Mouse (Mus musculus): Measurements from ENCODE around the gene Dnase1. TPM values are rescaled to one million over a fixed set of nuclear protein-coding genes. Genes with fewer than 3 reads are reported as not detected.
A peak's percentile ranks its signal among the peaks of the same experiment; 100 is the strongest.

Gene Dnase1
- polyA plus RNA-seq, 1 experiment from 2014 or later: 3.5 TPM

DNA sequence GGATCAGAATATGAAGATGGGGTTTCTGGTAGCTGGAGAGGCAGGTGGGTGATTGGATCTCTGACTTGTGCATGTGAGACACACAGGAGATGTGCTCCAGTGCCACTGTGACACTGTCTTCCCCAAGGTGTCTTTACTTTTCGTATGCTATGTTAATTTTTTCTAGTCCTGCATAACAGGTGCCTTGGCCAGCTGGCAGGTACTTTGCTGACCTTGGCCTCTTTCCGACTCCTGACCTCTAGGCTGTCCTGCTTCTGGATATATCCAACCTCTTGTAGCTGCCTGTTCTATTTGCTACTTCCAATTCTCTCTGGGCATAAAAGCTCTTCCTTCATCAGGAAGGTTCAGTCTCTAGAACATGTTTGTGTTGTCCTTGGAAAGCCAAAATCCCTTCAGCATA is 1.2 kb upstream of the Dnase1 start:
- Histone ChIP-seq H3K9me3 (replicated peaks; ENCODE audit: control insufficient read depth, low read length) (no peaks in the 10 kb centered on the region), H3K27ac (ENCODE audit: low read length) (no peak overlapping the region), H3K27me3 (ENCODE audit: control insufficient read depth, insufficient read depth, low read length) (no peaks in the 10 kb centered on the region), H3K4me1 (ENCODE audit: control insufficient read depth, insufficient read depth, low read length) (0 out of 2 replicates have a peak, but pooled peaks cover 4% of the 10 kb centered on the region), H3K9ac (ENCODE audit: low read length) (no peak overlapping the region), H3K4me3 (ENCODE audit: low read length) (no peak overlapping the region), H3K4me2 (ENCODE audit: low read depth, low read length) (no peak overlapping the region), H3K36me3 (ENCODE audit: control insufficient read depth, insufficient read depth) (peaks cover 28% of the 10 kb centered on the region)
- WGBS: 86% methylated on average over 2 of the region's 2 CpGs
- ATAC-seq (replicated peaks; ENCODE audit: extremely low read depth, insufficient read depth, low FRiP score): no peak

DNA sequence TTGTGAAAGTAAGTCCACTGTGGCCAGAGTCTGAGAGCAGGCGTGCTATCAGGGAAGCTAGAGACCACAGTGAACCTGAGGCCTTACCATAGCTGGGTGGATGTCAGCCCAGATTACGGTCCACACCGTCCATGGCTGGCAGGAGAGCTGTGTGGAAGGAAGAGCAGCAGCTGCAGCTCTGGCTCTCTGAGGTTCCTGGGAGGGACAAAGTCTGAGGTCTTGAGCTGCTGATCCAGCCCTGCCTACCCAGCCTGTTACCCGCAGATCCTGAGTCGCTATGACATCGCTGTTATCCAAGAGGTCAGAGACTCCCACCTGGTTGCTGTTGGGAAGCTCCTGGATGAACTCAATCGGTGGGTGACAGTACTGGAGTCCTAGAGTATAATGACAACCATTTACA is 948 bp downstream of the Dnase1 start:
- ATAC-seq (replicated peaks; ENCODE audit: extremely low read depth, insufficient read depth, low FRiP score): no peak
- 90% methylated on average over 7 of the region's 7 CpGs for WGBS
- Histone ChIP-seq H3K27me3 (ENCODE audit: control insufficient read depth, insufficient read depth, low read length) (no peaks in the 10 kb centered on the region), H3K27ac (ENCODE audit: low read length) (no peak overlapping the region), H3K36me3 (ENCODE audit: control insufficient read depth, insufficient read depth) (peaks cover 37% of the 10 kb centered on the region), H3K4me1 (ENCODE audit: control insufficient read depth, insufficient read depth, low read length) (0 out of 2 replicates have a peak, but pooled peaks cover 4% of the 10 kb centered on the region), H3K9me3 (replicated peaks; ENCODE audit: control insufficient read depth, low read length) (no peaks in the 10 kb centered on the region), H3K9ac (ENCODE audit: low read length) (no peak overlapping the region), H3K4me2 (ENCODE audit: low read depth, low read length) (no peak overlapping the region), H3K4me3 (ENCODE audit: low read length) (no peak overlapping the region)

DNA sequence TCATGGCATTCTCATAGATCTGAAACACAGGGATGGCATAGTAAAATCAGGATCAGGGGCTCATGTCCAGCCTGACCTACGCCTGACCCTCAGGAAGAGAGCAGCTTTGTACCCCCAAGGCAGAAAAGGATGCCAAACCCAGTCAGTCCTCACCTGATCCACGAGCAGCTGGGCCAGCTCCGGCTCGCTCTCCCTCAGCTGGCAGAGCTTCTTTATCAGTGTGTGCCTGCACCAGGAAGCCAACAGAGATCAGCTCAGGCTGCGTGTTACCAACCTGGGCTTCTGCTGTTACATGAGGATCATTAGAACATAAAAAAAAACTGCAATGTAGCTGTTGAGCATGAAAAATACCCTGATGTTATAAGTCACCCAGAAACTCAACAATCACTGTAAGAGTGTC is 3.5 kb downstream of the Dnase1 start:
- WGBS: 84% methylated on average over 5 of the region's 5 CpGs
- H3K36me3 ChIP-seq (ENCODE audit: control insufficient read depth, insufficient read depth): peaks cover 48% of the 10 kb centered on the region
- no peak overlapping the region for H3K9ac ChIP-seq (ENCODE audit: low read length)
- H3K27me3 ChIP-seq (ENCODE audit: control insufficient read depth, insufficient read depth, low read length): no peaks in the 10 kb centered on the region
- no peak overlapping the region for H3K27ac ChIP-seq (ENCODE audit: low read length)
- no peaks in the 10 kb centered on the region for H3K4me1 ChIP-seq (ENCODE audit: control insufficient read depth, insufficient read depth, low read length)
- H3K9me3 ChIP-seq (replicated peaks; ENCODE audit: control insufficient read depth, low read length): no peaks in the 10 kb centered on the region
- no peak overlapping the region for H3K4me2 ChIP-seq (ENCODE audit: low read depth, low read length)
- ATAC-seq (replicated peaks; ENCODE audit: extremely low read depth, insufficient read depth, low FRiP score): no peak
- no peak overlapping the region for H3K4me3 ChIP-seq (ENCODE audit: low read length)

DNA sequence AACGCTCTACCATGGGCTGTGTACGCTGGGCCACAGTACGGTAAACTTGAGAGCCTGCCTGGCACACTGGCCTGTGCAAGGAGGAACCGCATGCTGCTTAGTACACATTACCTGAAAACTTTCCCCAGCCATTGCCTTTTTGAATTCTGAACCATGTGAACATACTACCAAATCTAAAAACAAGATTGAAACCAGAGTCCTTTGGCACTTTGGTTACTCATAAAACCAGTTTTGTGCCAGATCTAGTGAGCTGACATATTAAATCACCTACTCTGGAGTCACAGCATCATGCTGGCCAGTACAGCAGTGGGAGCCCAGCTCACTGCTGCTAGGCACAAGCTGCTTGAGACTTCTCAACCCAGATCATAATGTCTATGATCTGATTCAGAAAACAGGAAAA is 4.9 kb downstream of the Dnase1 start:
- no peaks in the 10 kb centered on the region for H3K27me3 ChIP-seq (ENCODE audit: control insufficient read depth, insufficient read depth, low read length)
- peaks cover 50% of the 10 kb centered on the region for H3K36me3 ChIP-seq (ENCODE audit: control insufficient read depth, insufficient read depth)
- no peaks in the 10 kb centered on the region for H3K9me3 ChIP-seq (replicated peaks; ENCODE audit: control insufficient read depth, low read length)
- H3K4me2 ChIP-seq (ENCODE audit: low read depth, low read length): no peak overlapping the region
- H3K4me3 ChIP-seq (ENCODE audit: low read length): no peak overlapping the region
- H3K4me1 ChIP-seq (ENCODE audit: control insufficient read depth, insufficient read depth, low read length): no peaks in the 10 kb centered on the region
- ATAC-seq (replicated peaks; ENCODE audit: extremely low read depth, insufficient read depth, low FRiP score): no peak
- no peak overlapping the region for H3K27ac ChIP-seq (ENCODE audit: low read length)
- H3K9ac ChIP-seq (ENCODE audit: low read length): no peak overlapping the region
- WGBS: 95% methylated on average over 4 of the region's 4 CpGs

DNA sequence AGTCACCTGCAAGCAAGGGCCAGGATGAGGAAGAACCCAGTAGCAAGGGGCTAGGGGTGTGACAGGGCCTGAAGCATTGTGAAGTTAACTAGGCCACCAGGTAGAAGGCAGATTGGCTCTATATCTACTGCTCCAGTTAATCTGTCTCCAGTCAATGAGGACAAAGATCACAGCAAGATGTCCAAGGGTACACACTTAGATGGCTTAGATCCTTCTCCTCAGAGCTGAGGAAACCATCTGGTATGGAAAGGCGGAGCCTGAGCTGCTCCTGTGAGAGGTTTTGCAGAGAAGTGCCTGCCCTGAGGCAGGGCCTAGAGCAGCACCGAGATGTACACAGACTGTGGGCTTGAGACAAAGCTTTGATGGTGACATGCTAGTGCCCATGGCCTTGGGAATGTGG is 7.4 kb downstream of the Dnase1 start:
- H3K4me2 ChIP-seq (ENCODE audit: low read depth, low read length): no peak overlapping the region
- WGBS: 93% methylated on average over 2 of the region's 2 CpGs
- H3K4me3 ChIP-seq (ENCODE audit: low read length): no peak overlapping the region
- no peaks in the 10 kb centered on the region for H3K9me3 ChIP-seq (replicated peaks; ENCODE audit: control insufficient read depth, low read length)
- H3K36me3 ChIP-seq (ENCODE audit: control insufficient read depth, insufficient read depth): peaks cover 44% of the 10 kb centered on the region
- no peak overlapping the region for H3K27ac ChIP-seq (ENCODE audit: low read length)
- no peak for ATAC-seq (replicated peaks; ENCODE audit: extremely low read depth, insufficient read depth, low FRiP score)
- H3K9ac ChIP-seq (ENCODE audit: low read length): no peak overlapping the region
- H3K4me1 ChIP-seq (ENCODE audit: control insufficient read depth, insufficient read depth, low read length): no peaks in the 10 kb centered on the region
- no peaks in the 10 kb centered on the region for H3K27me3 ChIP-seq (ENCODE audit: control insufficient read depth, insufficient read depth, low read length)

DNA sequence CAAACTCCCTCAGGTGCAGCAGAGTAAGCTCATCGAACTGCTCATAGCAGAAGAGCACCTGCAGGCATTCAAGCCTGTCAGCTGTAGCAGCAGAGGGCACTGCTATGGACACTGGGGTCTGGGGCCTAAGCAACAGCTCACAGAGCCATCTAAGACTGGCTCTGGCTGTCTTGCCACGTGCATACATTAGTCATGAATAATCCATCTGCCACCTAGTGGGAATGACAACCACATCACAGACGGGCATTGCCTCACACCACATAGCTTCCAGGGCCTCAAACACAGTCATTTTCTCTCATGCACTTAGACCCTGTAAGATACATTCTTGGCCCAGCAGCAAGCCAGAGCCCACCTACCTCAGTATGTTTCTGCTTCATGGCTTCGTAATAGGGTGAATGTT is 8.8 kb downstream of the Dnase1 start:
- ATAC-seq (replicated peaks; ENCODE audit: extremely low read depth, insufficient read depth, low FRiP score): no peak
- Histone ChIP-seq H3K27ac (ENCODE audit: low read length) (no peak overlapping the region), H3K4me1 (ENCODE audit: control insufficient read depth, insufficient read depth, low read length) (no peaks in the 10 kb centered on the region), H3K4me3 (ENCODE audit: low read length) (no peak overlapping the region), H3K27me3 (ENCODE audit: control insufficient read depth, insufficient read depth, low read length) (no peaks in the 10 kb centered on the region), H3K36me3 (ENCODE audit: control insufficient read depth, insufficient read depth) (peaks cover 38% of the 10 kb centered on the region), H3K9me3 (replicated peaks; ENCODE audit: control insufficient read depth, low read length) (no peaks in the 10 kb centered on the region), H3K9ac (ENCODE audit: low read length) (no peak overlapping the region), H3K4me2 (ENCODE audit: low read depth, low read length) (no peak overlapping the region)
- WGBS: 70% methylated on average over 4 of the region's 4 CpGs

DNA sequence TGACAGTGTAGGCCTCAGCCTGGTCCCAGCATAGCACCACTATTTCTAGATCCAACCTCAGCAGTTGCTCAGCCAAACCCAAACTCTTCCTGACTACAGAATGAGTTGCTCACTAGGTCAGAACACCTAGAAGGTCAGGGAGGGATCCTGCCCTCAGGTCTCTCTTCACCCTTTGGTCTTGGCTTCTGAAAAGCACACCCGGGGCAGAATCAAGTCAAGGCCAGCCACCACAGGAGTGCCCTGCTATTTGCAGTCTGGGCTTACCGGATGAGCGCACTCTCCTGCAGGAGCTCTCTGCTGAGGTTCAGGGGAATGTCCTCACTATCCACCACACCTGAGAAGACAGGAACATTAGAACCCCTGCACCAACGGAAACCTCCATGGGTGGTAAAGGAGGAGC is 15.9 kb downstream of the Dnase1 start:
- Histone ChIP-seq H3K4me1 (ENCODE audit: control insufficient read depth, insufficient read depth, low read length) (no peaks in the 10 kb centered on the region), H3K4me3 (ENCODE audit: low read length) (no peak overlapping the region), H3K27ac (ENCODE audit: low read length) (no peak overlapping the region), H3K36me3 (ENCODE audit: control insufficient read depth, insufficient read depth) (peaks cover 48% of the 10 kb centered on the region), H3K27me3 (ENCODE audit: control insufficient read depth, insufficient read depth, low read length) (no peaks in the 10 kb centered on the region), H3K9me3 (replicated peaks; ENCODE audit: control insufficient read depth, low read length) (no peaks in the 10 kb centered on the region), H3K4me2 (ENCODE audit: low read depth, low read length) (no peak overlapping the region), H3K9ac (ENCODE audit: low read length) (no peak overlapping the region)
- 94% methylated on average over 4 of the region's 4 CpGs for WGBS
- no peak for ATAC-seq (replicated peaks; ENCODE audit: extremely low read depth, insufficient read depth, low FRiP score)

DNA sequence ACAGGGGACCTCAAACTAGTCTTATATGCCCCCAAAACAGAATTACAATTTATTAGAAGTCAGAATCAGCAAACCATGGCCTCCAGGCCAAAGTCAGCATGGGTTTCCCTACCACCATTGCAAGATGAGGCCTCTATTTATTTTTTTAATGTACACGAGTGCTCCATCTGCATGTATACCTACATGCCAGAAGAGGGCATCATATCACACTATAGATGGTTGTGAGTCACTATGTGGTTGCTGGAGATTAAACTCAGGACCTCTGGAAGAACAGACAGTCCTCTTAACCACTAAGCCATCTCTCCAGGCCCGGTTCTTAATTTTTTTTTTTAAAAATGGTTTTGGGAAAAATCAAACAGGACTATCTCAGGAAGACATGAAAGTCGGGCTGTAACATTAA is 17.1 kb downstream of the Dnase1 start:
- Histone ChIP-seq H3K9ac (ENCODE audit: low read length) (no peak overlapping the region), H3K27me3 (ENCODE audit: control insufficient read depth, insufficient read depth, low read length) (no peaks in the 10 kb centered on the region), H3K36me3 (ENCODE audit: control insufficient read depth, insufficient read depth) (peaks cover 50% of the 10 kb centered on the region), H3K4me1 (ENCODE audit: control insufficient read depth, insufficient read depth, low read length) (no peaks in the 10 kb centered on the region), H3K4me3 (ENCODE audit: low read length) (no peak overlapping the region), H3K9me3 (replicated peaks; ENCODE audit: control insufficient read depth, low read length) (no peaks in the 10 kb centered on the region), H3K27ac (ENCODE audit: low read length) (no peak overlapping the region), H3K4me2 (ENCODE audit: low read depth, low read length) (no peak overlapping the region)
- ATAC-seq (replicated peaks; ENCODE audit: extremely low read depth, insufficient read depth, low FRiP score): no peak
- WGBS: 87% methylated on average over 3 of the region's 3 CpGs

DNA sequence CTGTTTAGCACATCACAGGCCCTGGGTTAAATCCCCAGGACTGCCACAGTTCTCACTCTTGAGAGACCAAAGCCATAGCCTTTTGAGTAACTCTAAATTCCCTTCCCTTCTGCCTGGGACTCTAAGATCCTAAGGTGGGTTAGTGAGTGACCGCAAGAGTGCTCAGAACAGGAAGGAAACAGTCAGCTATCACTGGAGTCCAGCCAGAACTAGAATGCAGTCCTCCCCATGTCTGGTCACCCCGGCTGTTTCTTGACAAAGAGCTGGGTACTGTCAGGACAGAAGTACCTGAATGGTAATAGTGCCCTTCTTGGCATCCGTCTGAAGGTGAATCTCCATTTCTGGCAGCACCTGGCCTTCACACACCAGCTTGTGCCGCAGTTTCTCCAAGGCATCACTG is 28.2 kb downstream of the Dnase1 start:
- Histone ChIP-seq H3K27me3 (ENCODE audit: control insufficient read depth, insufficient read depth, low read length) (no peaks in the 10 kb centered on the region), H3K4me1 (ENCODE audit: control insufficient read depth, insufficient read depth, low read length) (no peaks in the 10 kb centered on the region), H3K4me2 (ENCODE audit: low read depth, low read length) (no peak overlapping the region), H3K9ac (ENCODE audit: low read length) (no peak overlapping the region), H3K4me3 (ENCODE audit: low read length) (no peak overlapping the region), H3K36me3 (ENCODE audit: control insufficient read depth, insufficient read depth) (peaks cover 50% of the 10 kb centered on the region), H3K27ac (ENCODE audit: low read length) (no peak overlapping the region), H3K9me3 (replicated peaks; ENCODE audit: control insufficient read depth, low read length) (no peaks in the 10 kb centered on the region)
- no peak for ATAC-seq (replicated peaks; ENCODE audit: extremely low read depth, insufficient read depth, low FRiP score)
- 93% methylated on average over 4 of the region's 4 CpGs for WGBS

DNA sequence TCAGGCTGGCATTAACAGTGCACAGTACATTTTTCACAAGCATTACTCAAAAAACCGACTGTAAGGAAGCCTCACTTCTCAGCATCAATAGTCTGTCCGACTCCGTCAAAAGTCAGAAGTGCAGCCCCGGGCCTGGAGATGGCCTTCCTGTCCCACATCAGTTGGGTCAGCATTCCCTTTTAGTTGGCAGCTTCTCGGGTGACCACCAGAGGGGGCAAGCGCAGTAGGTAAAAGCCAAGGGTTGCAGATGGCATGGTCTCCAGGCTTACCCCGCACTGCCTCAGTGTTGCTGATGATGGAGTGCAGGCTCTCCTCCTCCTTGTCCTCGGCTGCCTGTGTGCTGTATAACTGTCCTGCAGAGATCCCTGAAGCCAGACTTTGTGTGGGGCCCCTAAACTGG is 31.8 kb downstream of the Dnase1 start:
- Histone ChIP-seq H3K4me3 (ENCODE audit: low read length) (no peak overlapping the region), H3K27me3 (ENCODE audit: control insufficient read depth, insufficient read depth, low read length) (no peaks in the 10 kb centered on the region), H3K9me3 (replicated peaks; ENCODE audit: control insufficient read depth, low read length) (no peaks in the 10 kb centered on the region), H3K4me1 (ENCODE audit: control insufficient read depth, insufficient read depth, low read length) (no peaks in the 10 kb centered on the region), H3K36me3 (ENCODE audit: control insufficient read depth, insufficient read depth) (peaks cover 27% of the 10 kb centered on the region), H3K27ac (ENCODE audit: low read length) (no peak overlapping the region), H3K4me2 (ENCODE audit: low read depth, low read length) (no peak overlapping the region), H3K9ac (ENCODE audit: low read length) (no peak overlapping the region)
- 49% methylated on average over 8 of the region's 8 CpGs for WGBS
- peak; percentile 49; the same call in 1 of the 2 replicates for ATAC-seq (replicated peaks; ENCODE audit: extremely low read depth, insufficient read depth, low FRiP score)
